Mouse (Mus musculus) C2C12 (cell line): ENCODE measurements around the gene Ptprm.

ENCODE experiments used
- CTCF ChIP-seq: IDR thresholded peaks from one replicate; pipeline ENCODE4 v1.5.1; 2011; ENCODE audit not compliant: control insufficient read depth, insufficient read depth, insufficient read length
- FOSL1 ChIP-seq: IDR thresholded peaks from one replicate; pipeline ENCODE4 v1.8.0; 2011; ENCODE audit warnings: mild to moderate bottlenecking, low read length; ENCODE audit not compliant: poor library complexity, insufficient read depth, severe bottlenecking
- MYOD1 ChIP-seq: IDR thresholded peaks from one replicate; pipeline ENCODE4 v1.6.1; 2011; ENCODE audit warnings: low read depth; ENCODE audit not compliant: control insufficient read depth, insufficient read length
- MYOG ChIP-seq: IDR thresholded peaks from one replicate; pipeline ENCODE4 v1.6.1; 2011; ENCODE audit not compliant: control insufficient read depth, insufficient read length; ENCODE audit errors: extremely low read depth
- USF1 ChIP-seq: IDR thresholded peaks from one replicate; pipeline ENCODE4 v1.6.1; 2011; ENCODE audit warnings: low read depth, mild to moderate bottlenecking, control low read depth, moderate library complexity

- TF ChIP-seq CTCF (no peak), MYOD1 (no peak), MYOG (no peak), USF1 (no peak), FOSL1 (no peak)
Measured at GRCm38 (mm10) chr17:67343471-67343870, 10.8 kb downstream of the Ptprm start.
